Mouse (Mus musculus) embryonic facial prominence, embryonic 10.5 days (tissue): ENCODE measurements around the gene Mapk3. TPM values are rescaled to one million over a fixed set of nuclear protein-coding genes. Genes with fewer than 3 reads are reported as not detected.

Experiments
- DNase-seq: peaks from one replicate; pipeline ENCODE4 v3.0.0-alpha.2; 2017; ENCODE audit warnings: low spot score
- H3K27ac ChIP-seq: fragments of 300-500 bp; sonication (generic); replicated peaks from 2 replicates; pipeline ENCODE4 v1.5.1; 2016; ENCODE audit warnings: mild to moderate bottlenecking
- H3K27me3 ChIP-seq: fragments of 300-500 bp; sonication (generic); replicated peaks from 2 replicates; pipeline ENCODE4 v1.6.1; 2016; ENCODE audit warnings: low read depth, mild to moderate bottlenecking; ENCODE audit not compliant: poor library complexity, severe bottlenecking
- H3K36me3 ChIP-seq: fragments of 300-500 bp; sonication (generic); replicated peaks from 2 replicates; pipeline ENCODE4 v1.6.1; 2016; ENCODE audit warnings: mild to moderate bottlenecking, moderate library complexity
- H3K4me1 ChIP-seq: fragments of 300-500 bp; sonication (generic); 2 replicates; pipeline ENCODE4 v1.6.1; 2016
- H3K4me3 ChIP-seq: fragments of 300-500 bp; sonication (generic); 2 replicates; pipeline ENCODE4 v1.5.1; 2016; ENCODE audit warnings: mild to moderate bottlenecking, moderate library complexity
- H3K9me3 ChIP-seq: fragments of 300-500 bp; sonication (generic); 2 replicates; pipeline ENCODE4 v1.6.1; 2016; ENCODE audit warnings: mild to moderate bottlenecking
- WGBS: fragments of 180-500 bp; shearing (Covaris S2); methylation state at CpG from one replicate; pipeline ENCODE4 v1.1.7; 2016; 5-methylcytosine and 5-hydroxymethylcytosine counted together
- polyA plus RNA-seq: library from polyadenylated mRNA; unstranded; fragments of >200 nt; fragmentation: Nextera tagmentation; extraction: Ambion mirVana; gene quantifications from 2 replicates; pipeline ENCODE4 v1.2.1, GENCODE M21; 2016

The Mapk3 gene
- polyA plus RNA-seq, 1 experiment from 2014 or later: 51.9 TPM

DNA sequence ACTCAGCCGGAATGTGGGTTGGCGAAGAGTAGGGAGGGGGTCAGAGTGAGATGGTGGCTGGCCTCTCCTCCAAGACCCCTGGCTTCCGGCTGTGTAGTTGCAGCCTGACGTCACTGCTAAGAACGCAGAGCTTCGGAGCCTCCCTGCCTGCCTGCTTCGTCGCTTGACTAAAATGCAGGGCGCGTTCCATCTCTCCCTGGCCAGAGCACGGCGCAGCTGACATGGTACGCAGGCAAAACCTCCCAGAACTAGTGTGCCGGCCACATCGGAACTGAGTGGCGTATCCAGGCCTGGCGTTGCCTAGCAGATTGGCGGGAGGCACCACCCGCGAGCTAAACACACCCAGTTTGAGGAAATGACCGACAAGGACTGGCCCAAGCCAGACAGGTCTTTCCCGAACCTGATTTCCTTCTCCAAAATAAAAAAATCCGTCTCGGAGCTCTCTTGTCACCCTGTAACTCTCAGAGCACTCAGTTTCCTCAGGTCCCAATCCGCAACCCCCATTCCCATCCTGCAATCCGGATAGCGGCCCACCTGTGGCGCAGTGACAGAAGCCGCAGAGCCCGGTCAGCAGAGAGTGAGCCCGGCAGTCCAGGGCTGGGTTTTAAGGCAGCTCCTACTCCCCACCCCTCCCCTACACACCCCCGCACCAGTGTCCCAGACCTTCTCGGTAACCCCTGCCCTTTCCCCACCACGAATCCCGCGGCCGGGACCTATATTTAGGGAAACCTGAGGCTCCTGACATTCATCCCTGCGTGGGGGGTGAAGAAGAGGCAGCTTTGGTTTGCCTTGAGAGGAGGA lies 40.3 kb downstream of the Mapk3 start:
- peak overlapping the region; percentile 93 for H3K4me3 ChIP-seq
- H3K36me3 ChIP-seq: peaks cover 72% of the 10 kb centered on the region
- no peaks in the 10 kb centered on the region for H3K9me3 ChIP-seq
- no peaks in the 10 kb centered on the region for H3K27me3 ChIP-seq
- no peak for DNase-seq
- H3K4me1 ChIP-seq: peaks cover 43% of the 10 kb centered on the region
- WGBS: under 1% methylated on average over 38 of the region's 38 CpGs
- peak overlapping the region; percentile 97 for H3K27ac ChIP-seq

DNA sequence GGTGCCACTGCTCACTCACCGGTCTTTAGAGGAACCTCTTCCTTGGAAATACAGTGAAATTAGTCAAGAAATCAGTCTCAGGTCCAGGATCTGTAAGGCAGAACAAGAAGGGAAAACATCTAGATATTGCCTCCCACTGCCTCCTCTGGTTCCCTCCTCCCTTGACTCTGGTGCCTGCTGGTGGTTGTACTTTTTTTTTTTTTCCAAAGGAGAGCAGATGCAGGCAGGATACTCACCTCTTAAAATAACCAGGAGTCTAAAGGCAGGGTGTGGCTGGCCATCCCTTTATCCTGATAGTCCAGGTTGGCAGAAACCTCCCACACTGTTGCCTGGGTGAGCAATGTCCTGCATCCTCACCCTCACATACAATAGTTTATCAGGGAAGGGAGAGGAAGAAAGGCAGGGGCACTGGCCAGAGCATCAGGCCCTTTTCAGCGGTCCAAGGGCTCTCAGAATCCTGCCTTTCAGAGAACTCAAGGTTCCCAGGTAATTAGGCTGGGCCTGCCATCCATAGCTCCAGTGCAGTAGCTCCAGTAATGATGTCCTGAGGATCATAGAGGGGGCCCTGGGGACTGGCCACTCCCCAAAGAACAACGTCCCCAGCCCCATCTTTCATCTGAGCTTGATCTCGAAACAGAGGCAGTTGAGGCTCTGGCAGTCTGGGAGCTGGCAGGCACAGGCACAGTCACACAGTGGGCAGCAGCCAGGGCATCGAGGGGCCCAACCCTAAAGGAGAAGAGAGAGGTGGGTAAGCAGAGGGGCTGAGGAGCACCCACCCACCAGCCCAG lies 41.1 kb downstream of the Mapk3 start:
- Histone ChIP-seq H3K27ac (peak overlapping the region; percentile 97), H3K4me3 (peak overlapping the region; percentile 93), H3K27me3 (no peaks in the 10 kb centered on the region), H3K4me1 (peaks cover 43% of the 10 kb centered on the region), H3K9me3 (no peaks in the 10 kb centered on the region), H3K36me3 (peaks cover 72% of the 10 kb centered on the region)
- DNase-seq: no peak
- WGBS: 56% methylated on average over 5 of the region's 5 CpGs

- Histone ChIP-seq H3K9me3 (no peaks in the 10 kb centered on the region), H3K27me3 (no peaks in the 10 kb centered on the region), H3K4me3 (peak overlapping the region; percentile 93; the same call in 1 of the 2 replicates), H3K27ac (peak overlapping the region; percentile 97), H3K36me3 (peaks cover 70% of the 10 kb centered on the region), H3K4me1 (peaks cover 39% of the 10 kb centered on the region)
- no peak for DNase-seq
- WGBS: 97% methylated on average over 16 of the region's 16 CpGs
Observed at GRCm38 (mm10) chr7:126801057-126801422, 41.6 kb downstream of the Mapk3 start.

DNA sequence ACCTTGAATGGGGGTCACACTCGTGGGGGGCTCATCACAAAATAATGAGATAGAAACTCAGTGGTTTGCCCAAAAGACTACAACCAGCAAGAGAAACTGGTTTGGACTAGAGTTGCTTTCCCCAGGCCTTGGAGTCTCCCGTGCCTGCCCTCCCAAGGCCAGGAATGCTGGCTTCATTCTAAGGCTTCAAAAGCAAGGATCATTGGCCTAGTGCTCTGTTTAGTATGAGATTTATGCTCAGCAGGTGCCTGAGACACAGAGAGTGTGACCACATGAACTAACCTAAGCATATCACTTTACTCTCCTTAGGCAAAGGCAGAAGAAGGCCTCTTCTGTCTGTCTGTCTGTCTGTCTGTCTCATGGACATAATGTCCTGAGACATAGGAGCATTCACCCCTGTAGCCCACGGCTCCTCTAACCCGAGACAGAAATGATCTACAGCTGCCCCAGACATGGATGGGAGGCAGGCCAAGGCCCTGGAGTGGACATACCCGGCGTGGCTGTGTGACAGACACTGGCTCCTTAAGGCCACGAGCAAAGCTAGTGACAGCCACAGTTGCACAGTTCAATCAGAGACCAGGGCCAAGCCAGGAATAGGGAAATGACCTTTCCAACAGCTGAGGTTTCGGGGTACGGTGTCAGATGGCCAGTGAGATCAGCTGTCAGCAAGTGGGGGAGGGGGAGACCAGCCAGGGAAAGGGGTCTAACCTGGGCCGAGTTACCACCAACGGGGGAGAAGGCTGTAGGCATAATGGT lies 42.9 kb downstream of the Mapk3 start:
- H3K4me3 ChIP-seq: no peak overlapping the region
- H3K27me3 ChIP-seq: no peaks in the 10 kb centered on the region
- peaks cover 31% of the 10 kb centered on the region for H3K4me1 ChIP-seq
- no peaks in the 10 kb centered on the region for H3K9me3 ChIP-seq
- no peak overlapping the region; the same call in 1 of the 2 replicates for H3K27ac ChIP-seq
- WGBS: 90% methylated on average over 11 of the region's 11 CpGs
- peaks cover 70% of the 10 kb centered on the region for H3K36me3 ChIP-seq
- DNase-seq: no peak

- DNase-seq: no peak
- H3K27ac ChIP-seq: no peak overlapping the region
- H3K36me3 ChIP-seq: peaks cover 68% of the 10 kb centered on the region
- H3K4me1 ChIP-seq: peaks cover 31% of the 10 kb centered on the region
- no peaks in the 10 kb centered on the region for H3K27me3 ChIP-seq
- WGBS: 89% methylated on average over 6 of the region's 6 CpGs
- no peaks in the 10 kb centered on the region for H3K9me3 ChIP-seq
- H3K4me3 ChIP-seq: no peak overlapping the region
Observed at GRCm38 (mm10) chr7:126803181-126803580, 43.8 kb downstream of the Mapk3 start.

DNA sequence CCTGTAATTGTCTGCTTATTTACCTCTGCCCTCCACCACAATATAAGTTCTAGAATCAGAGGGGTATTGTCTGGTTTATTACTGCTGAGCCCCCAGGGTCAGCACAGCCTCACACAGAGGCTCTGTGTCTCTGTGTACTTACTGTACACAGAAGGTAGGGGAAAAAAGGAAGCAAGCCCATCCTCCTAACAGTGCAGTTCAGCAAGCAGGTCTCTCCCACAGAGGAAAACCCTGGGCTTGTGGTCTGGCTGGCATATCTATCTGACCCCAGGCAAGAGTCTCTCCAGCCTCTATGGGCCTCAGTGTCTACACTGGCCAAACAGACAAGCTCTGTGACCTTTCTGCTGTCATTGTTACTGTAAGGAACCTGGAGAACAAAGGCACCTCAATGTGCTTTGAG lies 44.4 kb downstream of the Mapk3 start:
- no peak overlapping the region for H3K4me3 ChIP-seq
- H3K9me3 ChIP-seq: no peaks in the 10 kb centered on the region
- no peak overlapping the region for H3K27ac ChIP-seq
- no peaks in the 10 kb centered on the region for H3K27me3 ChIP-seq
- H3K36me3 ChIP-seq: peaks cover 68% of the 10 kb centered on the region
- no peak for DNase-seq
- peaks cover 35% of the 10 kb centered on the region for H3K4me1 ChIP-seq

- no peaks in the 10 kb centered on the region for H3K9me3 ChIP-seq
- peaks cover 56% of the 10 kb centered on the region for H3K36me3 ChIP-seq
- H3K4me1 ChIP-seq: peaks cover 27% of the 10 kb centered on the region
- DNase-seq: no peak
- no peaks in the 10 kb centered on the region for H3K27me3 ChIP-seq
- 90% methylated on average over 6 of the region's 6 CpGs for WGBS
- H3K4me3 ChIP-seq: no peak overlapping the region; the same call in 1 of the 2 replicates
- H3K27ac ChIP-seq: no peak overlapping the region
Observed at GRCm38 (mm10) chr7:126806956-126807355, 47.6 kb downstream of the Mapk3 start.

DNA sequence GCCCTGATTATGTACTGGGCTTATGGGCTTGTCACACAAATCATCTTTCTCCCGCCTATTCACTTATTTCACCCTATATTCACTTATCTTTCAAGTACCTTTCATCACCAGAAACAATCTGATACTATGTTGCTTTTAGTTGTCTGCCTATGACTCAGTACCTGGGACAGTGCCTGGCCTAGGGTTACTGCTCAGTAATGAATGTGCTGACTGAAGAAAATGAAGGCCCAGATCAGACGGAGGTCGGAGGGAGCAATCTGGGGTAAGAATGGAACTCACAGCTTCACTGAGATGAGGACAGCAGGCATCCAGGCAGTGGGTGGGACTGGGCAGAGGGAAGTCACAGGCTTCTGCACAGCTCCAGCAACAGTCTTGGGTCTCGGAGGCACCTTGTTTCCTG lies 48.0 kb downstream of the Mapk3 start:
- Histone ChIP-seq H3K4me1 (peaks cover 27% of the 10 kb centered on the region), H3K36me3 (peaks cover 52% of the 10 kb centered on the region), H3K27me3 (no peaks in the 10 kb centered on the region), H3K27ac (peak overlapping the region; percentile 91), H3K9me3 (no peaks in the 10 kb centered on the region), H3K4me3 (peak overlapping the region; percentile 83)
- DNase-seq: no peak
- WGBS: 73% methylated on average over 4 of the region's 4 CpGs

DNA sequence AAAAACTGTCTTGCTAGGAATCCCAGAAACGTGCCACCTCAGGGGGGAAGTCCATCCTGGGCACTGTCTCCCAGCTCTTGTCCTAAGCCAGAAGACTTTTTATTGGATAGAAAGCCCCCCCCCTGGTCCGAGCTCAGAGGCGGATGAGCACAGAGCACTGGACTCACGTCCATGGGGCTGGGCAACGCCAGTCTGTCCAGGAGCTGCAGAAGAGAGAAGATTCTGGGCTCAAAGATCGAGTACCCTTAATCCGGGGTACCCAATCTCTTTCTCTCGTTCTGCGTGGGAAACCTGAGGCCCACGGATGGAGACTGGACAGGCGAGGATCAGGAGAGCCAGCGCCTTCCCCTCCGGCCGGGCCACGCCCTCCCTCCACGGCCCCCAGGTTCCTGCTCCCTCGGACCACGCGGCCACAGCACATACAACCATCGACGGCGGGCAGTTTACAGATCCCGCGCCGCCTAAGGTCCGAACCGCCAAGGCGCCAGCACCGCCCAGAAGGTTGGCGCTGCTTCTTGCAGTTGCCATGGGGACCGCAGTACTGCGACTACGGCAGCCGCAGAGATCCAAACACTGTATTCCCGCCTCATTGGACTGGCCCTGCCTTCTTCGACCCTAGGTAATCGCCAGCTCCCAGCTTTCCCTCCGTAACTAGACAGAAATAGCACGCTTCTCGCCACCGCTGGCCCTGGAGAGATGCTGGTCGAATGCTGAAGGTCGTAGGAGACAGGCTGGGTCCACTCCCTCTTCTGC lies 49.5 kb downstream of the Mapk3 start:
- DNase-seq: peak; percentile 91
- under 1% methylated on average over 43 of the region's 43 CpGs for WGBS
- peak overlapping the region; percentile 91 for H3K27ac ChIP-seq

DNA sequence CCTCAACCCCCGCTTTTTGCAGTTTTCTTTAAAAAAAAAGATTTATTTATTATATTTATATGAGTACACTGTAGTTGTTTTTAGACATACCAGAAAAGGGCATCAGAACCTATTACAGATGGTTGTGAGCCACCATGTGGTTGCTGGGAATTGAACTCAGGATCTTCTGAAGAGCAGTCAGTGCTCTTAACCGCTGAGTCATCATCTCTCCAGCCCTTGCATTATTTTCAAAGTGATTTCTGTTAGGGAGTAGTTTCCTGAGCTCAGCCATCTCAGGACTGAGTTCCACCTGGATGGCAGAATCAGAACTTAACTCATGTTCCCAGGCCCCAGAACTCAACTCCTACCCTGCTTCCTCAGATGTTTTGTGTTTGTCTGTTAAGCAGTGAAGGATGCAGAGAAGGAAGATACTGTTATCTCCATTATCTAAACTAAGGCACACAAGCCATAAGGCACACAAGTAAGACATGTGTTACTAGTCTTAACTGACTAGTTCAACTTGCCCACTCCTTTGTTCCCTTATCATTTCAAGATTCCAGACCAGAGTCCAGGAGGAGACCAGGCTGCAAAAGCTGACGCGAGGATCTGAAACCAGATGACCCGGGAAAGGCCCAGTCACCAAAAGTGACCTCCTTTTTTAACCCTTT lies 50.4 kb downstream of the Mapk3 start:
- H3K27me3 ChIP-seq: 0 out of 2 replicates have a peak, but pooled peaks cover 5% of the 10 kb centered on the region
- peak overlapping the region; percentile 83 for H3K4me3 ChIP-seq
- WGBS: 64% methylated on average over 5 of the region's 5 CpGs
- DNase-seq: no peak
- peaks cover 34% of the 10 kb centered on the region for H3K4me1 ChIP-seq
- no peaks in the 10 kb centered on the region for H3K9me3 ChIP-seq
- H3K27ac ChIP-seq: peak overlapping the region; percentile 91
- H3K36me3 ChIP-seq: peaks cover 27% of the 10 kb centered on the region

More for the DNA sequence above, 49.5 kb downstream of the Mapk3 start:
- H3K27me3 ChIP-seq: 0 out of 2 replicates have a peak, but pooled peaks cover 5% of the 10 kb centered on the region
- H3K4me3 ChIP-seq: peak overlapping the region; percentile 83
- H3K9me3 ChIP-seq: no peaks in the 10 kb centered on the region
- peaks cover 31% of the 10 kb centered on the region for H3K4me1 ChIP-seq
- peaks cover 37% of the 10 kb centered on the region for H3K36me3 ChIP-seq
